Mouse (Mus musculus) CH12.LX (cell line): Measurements from ENCODE around the gene Nacc2. TPM values are rescaled to one million over a fixed set of nuclear protein-coding genes. Genes with fewer than 3 reads are reported as not detected.

Source experiments
- DNase-seq: peaks from one replicate; pipeline ENCODE4 v3.0.0-alpha.2; 2013; ENCODE audit errors: extremely low read depth
- H3K27ac ChIP-seq: 2 replicates; pipeline ENCODE4 v1.5.1; 2012; ENCODE audit warnings: low read depth, mild to moderate bottlenecking, control low read depth, moderate library complexity; ENCODE audit not compliant: insufficient read depth
- H3K27me3 ChIP-seq: replicated peaks from 2 replicates; pipeline ENCODE3; 2012; ENCODE audit warnings: inconsistent platforms
- H3K36me3 ChIP-seq, 2 experiments: replicated peaks in 1 of 2; 2 replicates each; pipeline versions ENCODE3 to v1.6.1; 2012; ENCODE audit warnings: inconsistent platforms in 1 of 2, low read length in 1 of 2, mild to moderate bottlenecking in 1 of 2, mixed read lengths in 1 of 2, moderate library complexity in 1 of 2; ENCODE audit not compliant: control insufficient read depth in 1 of 2, insufficient read depth in 1 of 2
- H3K4me1 ChIP-seq, 2 experiments: 2 replicates each; pipeline ENCODE4 v1.6.1; 2012; ENCODE audit warnings: inconsistent platforms in 1 of 2, moderate library complexity in 1 of 2; ENCODE audit not compliant: insufficient read depth in 2 of 2, control insufficient read depth in 1 of 2
- H3K4me2 ChIP-seq: 2 replicates; pipeline ENCODE4 v1.6.1; 2012; ENCODE audit warnings: low read depth, mild to moderate bottlenecking, control low read depth; ENCODE audit not compliant: poor library complexity, insufficient read depth, severe bottlenecking
- H3K4me3 ChIP-seq, 3 experiments: fragments of 150-350 bp in 1 of 3; sonication (generic) in 1 of 3; replicated peaks in 1 of 3; 2 replicates each; pipeline versions ENCODE3 to v1.5.1; 2011 to 2012; ENCODE audit warnings: low read depth in 2 of 3, low read length in 2 of 3, mild to moderate bottlenecking in 2 of 3, moderate library complexity in 2 of 3, control low read depth in 1 of 3, improper control_type of control experiment in 1 of 3, inconsistent platforms in 1 of 3, mixed read lengths in 1 of 3; ENCODE audit not compliant: poor library complexity in 1 of 3
- H3K79me2 ChIP-seq: replicated peaks from 2 replicates; pipeline ENCODE4 v1.6.1; 2012; ENCODE audit warnings: mild to moderate bottlenecking, moderate library complexity; ENCODE audit not compliant: control insufficient read depth, poor library complexity, insufficient read depth, severe bottlenecking; ENCODE audit errors: extremely low read depth
- H3K9ac ChIP-seq: 2 replicates; pipeline ENCODE4 v1.6.1; 2012; ENCODE audit warnings: low read depth, mild to moderate bottlenecking, control low read depth, moderate library complexity; ENCODE audit not compliant: insufficient read depth
- H3K9me3 ChIP-seq: replicated peaks from 2 replicates; pipeline ENCODE3; 2012; ENCODE audit warnings: low read length, inconsistent platforms, mixed read lengths
- BHLHE40 ChIP-seq: IDR thresholded peaks from 2 replicates; pipeline ENCODE4 v1.6.1; 2011; ENCODE audit warnings: mild to moderate bottlenecking, low read depth, low read length, improper control_type of control experiment
- CHD1 ChIP-seq: IDR thresholded peaks from 2 replicates; pipeline ENCODE4 v1.6.1; 2012; ENCODE audit warnings: low read depth, low read length, improper control_type of control experiment, inconsistent platforms
- CHD2 ChIP-seq: IDR thresholded peaks from 2 replicates; pipeline ENCODE4 v1.6.1; 2011; ENCODE audit warnings: low read length, improper control_type of control experiment
- CTCF ChIP-seq, 2 experiments: IDR thresholded peaks in 1 of 2; conservative IDR thresholded peaks in 1 of 2; 2 replicates each; pipeline ENCODE4 v1.5.1; 2011 to 2012; ENCODE audit warnings: low read depth in 2 of 2, low read length in 2 of 2, improper control_type of control experiment in 1 of 2, inconsistent platforms in 1 of 2, mild to moderate bottlenecking in 1 of 2, moderate library complexity in 1 of 2
- ELF1 ChIP-seq: IDR thresholded peaks from 2 replicates; pipeline ENCODE4 v1.6.1; 2014; ENCODE audit warnings: low read depth, mild to moderate bottlenecking, inconsistent platforms, low read length, improper control_type of control experiment
- EP300 ChIP-seq: IDR thresholded peaks from 2 replicates; pipeline ENCODE4 v1.6.1; 2011; ENCODE audit warnings: low read length, improper control_type of control experiment
- HCFC1 ChIP-seq: IDR thresholded peaks from 2 replicates; pipeline ENCODE4 v1.6.1; 2012; ENCODE audit warnings: low read depth, mild to moderate bottlenecking, inconsistent platforms, low read length, improper control_type of control experiment
- JUND ChIP-seq: conservative IDR thresholded peaks from 2 replicates; pipeline ENCODE4 v1.6.1; 2011; ENCODE audit warnings: low read depth, low read length, improper control_type of control experiment
- KAT2A ChIP-seq: IDR thresholded peaks from 2 replicates; pipeline ENCODE4 v1.6.1; 2012; ENCODE audit warnings: low read length, improper control_type of control experiment, inconsistent platforms; ENCODE audit not compliant: insufficient replicate concordance
- MAFK ChIP-seq: IDR thresholded peaks from 2 replicates; pipeline ENCODE4 v1.6.1; 2011; ENCODE audit warnings: low read length, improper control_type of control experiment; ENCODE audit not compliant: insufficient replicate concordance
- MAX ChIP-seq: IDR thresholded peaks from 2 replicates; pipeline ENCODE4 v1.6.1; 2011; ENCODE audit warnings: low read length, improper control_type of control experiment
- NELFE ChIP-seq: IDR thresholded peaks from 2 replicates; pipeline ENCODE4 v1.6.1; 2011; ENCODE audit warnings: low read depth, low read length, improper control_type of control experiment
- PAX5 ChIP-seq: IDR thresholded peaks from 2 replicates; pipeline ENCODE4 v1.6.1; 2012; ENCODE audit warnings: low read length, inconsistent platforms, mixed read lengths
- POLR2A ChIP-seq: IDR thresholded peaks from 2 replicates; pipeline ENCODE4 v1.6.1; 2011; ENCODE audit warnings: low read depth, mild to moderate bottlenecking, improper control_type of control experiment, low read length
- POLR2AphosphoS2 ChIP-seq: IDR thresholded peaks from 2 replicates; pipeline ENCODE4 v1.6.1; 2011; ENCODE audit warnings: low read depth, low read length, improper control_type of control experiment
- RAD21 ChIP-seq: IDR thresholded peaks from 2 replicates; pipeline ENCODE4 v1.6.1; 2011; ENCODE audit warnings: low read depth, mild to moderate bottlenecking, low read length, improper control_type of control experiment, moderate library complexity
- RCOR1 ChIP-seq: conservative IDR thresholded peaks from 2 replicates; pipeline ENCODE4 v1.6.1; 2012; ENCODE audit warnings: low read depth, mild to moderate bottlenecking, inconsistent platforms, low read length, improper control_type of control experiment
- SMC3 ChIP-seq: IDR thresholded peaks from 2 replicates; pipeline ENCODE4 v1.6.1; 2011; ENCODE audit warnings: low read depth, low read length, improper control_type of control experiment
- TCF12 ChIP-seq: IDR thresholded peaks from 2 replicates; pipeline ENCODE4 v1.6.1; 2014; ENCODE audit warnings: low read depth, mild to moderate bottlenecking, inconsistent platforms, low read length, improper control_type of control experiment
- USF1 ChIP-seq: IDR thresholded peaks from 2 replicates; pipeline ENCODE4 v1.6.1; 2014; ENCODE audit warnings: low read depth, mild to moderate bottlenecking, inconsistent platforms, low read length, improper control_type of control experiment
- USF2 ChIP-seq: conservative IDR thresholded peaks from 2 replicates; pipeline ENCODE4 v1.6.1; 2011; ENCODE audit warnings: low read depth, low read length, improper control_type of control experiment
- ZKSCAN1 ChIP-seq: IDR thresholded peaks from 2 replicates; pipeline ENCODE4 v1.6.1; 2012; ENCODE audit warnings: low read depth, inconsistent platforms, low read length, improper control_type of control experiment, borderline replicate concordance
- ZMIZ1 ChIP-seq: IDR thresholded peaks from 2 replicates; pipeline ENCODE4 v1.6.1; 2012; ENCODE audit warnings: low read depth, mild to moderate bottlenecking, inconsistent platforms, low read length, improper control_type of control experiment
- ZNF384 ChIP-seq: IDR thresholded peaks from 2 replicates; pipeline ENCODE4 v1.6.1; 2012; ENCODE audit warnings: low read depth, low read length, improper control_type of control experiment, inconsistent platforms
- dilution Hi-C: fragments of 300-500 bp; cut with MboI; formaldehyde crosslinking; loops from 2 replicates; pipeline ENCODE4 v1.14.3; 2020; ENCODE audit warnings: low sequenced_read_pairs; ENCODE audit not compliant: extremely low pct_unique_long_range_greater_than_20kb, extremely low pct_ligation_motif_present
- in situ Hi-C: fragments of 300-500 bp; cut with MboI; formaldehyde crosslinking; loops from 3 replicates; pipeline ENCODE4 v1.14.3; 2019; ENCODE audit warnings: low sequenced_read_pairs, low pct_ligation_motif_present, low pct_unique_long_range_greater_than_20kb, mixed read lengths
- polyA plus RNA-seq: library from polyadenylated mRNA; unstranded; fragments of >175 nt; gene quantifications from 2 replicates; pipeline ENCODE4 v1.2.1, GENCODE M21; 2012; ENCODE audit warnings: low read depth; ENCODE audit not compliant: insufficient read length
- total RNA-seq, 2 experiments: library from RNA; depleted of rRNA; stranded (reverse); fragments of 300-350 nt in 1 of 2; fragments of >200 nt in 1 of 2; gene quantifications; 2 replicates each; pipeline ENCODE4 v1.2.3; 2012 to 2014

Nacc2 gene
- total and polyA plus RNA-seq, 3 experiments: 0.59 to 2.3 (median 1.1) TPM

GRCm38 (mm10) chr2:26099851-26100250 is 23.2 kb downstream of the Nacc2 start:
- TF ChIP-seq RCOR1: no peak
- TF ChIP-seq KAT2A: no peak
- no peak for TF ChIP-seq USF2
- no peak for TF ChIP-seq BHLHE40
- TF ChIP-seq ELF1: no peak
- TF ChIP-seq MAX: no peak
- TF ChIP-seq, all 38 proteins: peak for 0
- Histone ChIP-seq H3K9ac (no peak overlapping the region), H3K27ac (no peak overlapping the region), H3K4me2 (no peak overlapping the region), H3K4me3 (no peak overlapping the region), H3K4me1 (no peaks in the 10 kb centered on the region), H3K9me3 (no peaks in the 10 kb centered on the region), H3K79me2 (no peaks in the 10 kb centered on the region), H3K36me3 (no peaks in the 10 kb centered on the region), H3K27me3 (no peaks in the 10 kb centered on the region)
- in situ Hi-C loops: no loop called here
- dilution Hi-C loops: no loop called here
- no peak for DNase-seq

- no peak overlapping the region for H3K27ac ChIP-seq
- in situ Hi-C loops: no loop called here
- no peak for DNase-seq
- no peak overlapping the region for H3K4me2 ChIP-seq
- H3K36me3 ChIP-seq: no peaks in the 10 kb centered on the region
- TF ChIP-seq PAX5 (no peak), RAD21 (no peak), EP300 (no peak), NELFE (no peak), TCF12 (no peak), MAX (no peak), CHD2 (no peak), JUND (no peak), POLR2A (no peak), CHD1 (no peak), SMC3 (no peak), ZNF384 (no peak), MAFK (no peak), ZKSCAN1 (no peak), POLR2AphosphoS2 (no peak), HCFC1 (no peak), USF1 (no peak), RCOR1 (no peak), ZMIZ1 (no peak), CTCF (conservative IDR thresholded peaks at IDR 0.05 in 1 of 2, IDR thresholded peaks at IDR 0.05 in 1 of 2; ENCODE audit: low read depth in 2 of 2, low read length in 2 of 2) (no peak)
- dilution Hi-C loops: no loop called here
- H3K9ac ChIP-seq: no peak overlapping the region
- H3K9me3 ChIP-seq: no peaks in the 10 kb centered on the region
- no peaks in the 10 kb centered on the region for H3K27me3 ChIP-seq
- H3K4me1 ChIP-seq: no peaks in the 10 kb centered on the region
- H3K4me3 ChIP-seq: no peak overlapping the region
- no peaks in the 10 kb centered on the region for H3K79me2 ChIP-seq
These were observed 23.8 kb downstream of the Nacc2 start for GRCm38 (mm10) chr2:26099260-26099659.
